Mouse (Mus musculus): ENCODE measurements at regions not wholly inside any gene's neighbourhood (a gene's known extent, or its start where the extent isn't known, plus 50 kb on each side); places are given as distances from the start of the nearest gene placed in this dataset.

- DNase-seq (ENCODE audit: low spot score), result peak; percentile 21
These were observed 54.4 kb upstream of the 9630041A04Rik start for GRCm38 (mm10) chr9:101807249-101807648.

- DNase-seq (ENCODE audit: low spot score), result no peak
These were observed 64.9 kb upstream of the 9630041A04Rik start for GRCm38 (mm10) chr9:101796718-101797117.

- no peak for DNase-seq (ENCODE audit: low spot score)
These were observed 65.6 kb upstream of the 9630041A04Rik start for GRCm38 (mm10) chr9:101796063-101796462.

DNA sequence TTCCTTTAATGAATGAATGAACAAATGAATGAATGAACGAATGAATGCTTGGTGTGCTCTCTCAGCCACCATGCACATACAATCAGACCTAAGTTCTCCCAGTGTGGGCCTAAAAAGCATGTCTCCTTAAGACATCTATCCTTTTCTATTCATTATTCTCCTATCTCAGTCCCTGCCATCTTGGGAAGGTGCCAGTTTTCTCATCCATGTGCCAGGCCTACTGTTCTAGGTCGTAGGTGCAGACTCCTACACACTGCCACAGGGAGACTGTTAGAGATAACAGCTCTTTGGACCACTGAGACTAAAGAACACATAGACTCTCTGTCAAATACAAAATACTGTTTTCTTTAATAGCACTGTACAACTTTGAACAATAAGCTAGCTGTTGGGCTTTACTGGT is 66.2 kb upstream of the 9630041A04Rik start:
- no peak for DNase-seq (ENCODE audit: low spot score)

GRCm38 (mm10) chr9:101790936-101791335 is 70.7 kb upstream of the 9630041A04Rik start:
- DNase-seq (ENCODE audit: low spot score), result no peak

DNA sequence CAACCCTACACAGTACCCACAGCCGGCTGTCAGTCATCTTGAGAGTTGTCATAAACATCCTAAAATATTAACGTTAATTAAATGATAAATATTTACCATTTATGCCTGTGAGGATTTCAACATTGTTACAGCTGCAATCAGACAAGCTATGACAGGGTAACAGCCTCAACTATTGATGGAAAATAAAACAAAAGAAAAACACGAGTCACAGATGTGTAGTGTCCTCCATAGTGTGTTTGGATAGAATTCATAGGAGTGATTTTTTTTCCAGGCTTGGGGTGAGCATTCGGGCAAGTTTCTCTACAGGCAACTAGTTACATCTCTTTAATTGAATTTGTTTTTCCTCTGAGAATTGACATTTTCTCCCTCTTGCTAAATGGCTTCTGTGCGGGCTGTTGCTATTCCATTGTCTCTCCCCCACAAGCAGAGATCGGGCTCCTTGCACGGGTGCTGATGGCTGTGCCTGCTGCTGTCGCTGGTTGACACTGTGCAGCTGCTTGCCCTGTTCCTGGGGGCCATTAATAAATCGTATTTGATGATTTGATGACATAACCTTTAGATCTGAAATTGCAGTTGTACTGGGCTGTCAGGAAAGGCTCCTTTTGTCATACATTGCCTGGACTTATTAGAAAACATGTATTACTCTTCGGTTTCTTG is 120.6 kb upstream of the 9630041A04Rik start:
- no peak for DNase-seq (ENCODE audit: low spot score)

GRCm38 (mm10) chr9:101739322-101739721 is 122.3 kb upstream of the 9630041A04Rik start:
- no peak for DNase-seq (ENCODE audit: low spot score)

DNA sequence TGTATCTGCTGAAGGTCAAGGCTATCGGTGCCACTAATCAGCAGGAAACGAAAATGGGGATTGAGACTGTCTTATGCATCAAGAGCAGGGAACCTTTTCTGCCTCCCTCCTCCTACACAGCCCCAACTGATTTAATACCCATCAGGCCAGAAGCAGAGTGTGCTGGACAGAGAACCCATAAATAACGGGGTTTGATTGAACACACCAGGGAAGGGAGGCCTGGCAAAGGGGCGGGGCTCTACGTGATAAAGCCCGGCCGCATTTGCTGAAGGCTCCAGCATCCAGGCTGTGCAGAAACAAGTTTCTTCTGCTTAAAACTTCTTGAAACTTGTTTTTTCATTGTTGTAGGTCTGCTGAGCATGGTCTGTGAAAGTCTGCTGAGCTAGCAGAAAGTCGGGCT is 127.4 kb upstream of the 9630041A04Rik start:
- DNase-seq (ENCODE audit: low spot score), result no peak

DNA sequence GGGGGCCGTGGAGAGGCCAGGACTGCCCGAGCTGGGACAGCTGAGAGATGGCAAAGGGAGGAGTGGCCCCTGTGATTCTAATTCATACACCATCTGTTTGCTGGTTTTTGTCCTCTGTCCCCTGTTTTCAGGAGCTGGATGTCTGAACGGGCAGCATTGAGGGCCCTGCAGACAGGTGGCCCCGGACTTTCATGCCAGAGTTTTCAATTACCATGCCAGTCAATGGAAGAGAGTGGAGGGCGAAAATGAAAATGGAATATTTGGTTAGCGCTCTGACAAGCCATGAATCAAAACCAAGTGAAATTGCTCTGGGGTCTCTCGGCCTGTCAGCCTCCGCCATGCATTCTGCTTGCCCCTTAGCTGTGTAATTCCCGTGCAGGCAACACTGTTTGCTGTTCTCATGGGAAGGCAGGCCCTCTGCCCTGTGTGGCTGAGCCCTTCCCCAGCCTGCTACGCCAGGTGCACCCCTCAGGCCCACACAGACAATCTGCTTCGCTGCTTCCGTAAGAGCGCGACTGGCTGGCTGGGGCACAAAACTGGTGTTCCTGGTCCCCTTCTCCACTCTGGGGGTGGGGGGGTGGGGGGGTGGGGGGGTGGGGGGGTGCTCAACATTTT is 127.9 kb upstream of the 9630041A04Rik start:
- DNase-seq (ENCODE audit: low spot score), result no peak

GRCm38 (mm10) chr9:101730136-101730535 is 131.5 kb upstream of the 9630041A04Rik start:
- no peak for DNase-seq (ENCODE audit: low spot score)

DNA sequence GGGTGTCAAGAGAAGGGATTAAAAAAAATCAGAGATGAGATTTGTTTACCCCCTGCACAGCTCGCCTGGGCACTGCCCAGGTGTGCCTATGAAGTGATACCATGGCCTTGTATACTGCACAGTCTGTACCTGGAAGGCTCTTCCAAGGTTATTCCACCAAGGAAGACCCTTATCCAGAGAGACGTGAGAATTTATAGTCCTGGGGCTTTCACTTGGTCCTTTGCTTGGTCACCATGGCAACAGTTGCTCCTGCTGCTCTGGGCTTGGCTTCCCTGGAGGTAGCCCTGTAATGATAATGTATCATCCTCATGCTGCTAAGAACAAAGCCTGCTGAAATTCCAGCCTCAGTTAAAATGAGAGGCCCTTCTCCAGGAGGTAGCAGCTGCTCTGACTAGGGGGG is 143.7 kb upstream of the 9630041A04Rik start:
- no peak for DNase-seq (ENCODE audit: low spot score)

DNA sequence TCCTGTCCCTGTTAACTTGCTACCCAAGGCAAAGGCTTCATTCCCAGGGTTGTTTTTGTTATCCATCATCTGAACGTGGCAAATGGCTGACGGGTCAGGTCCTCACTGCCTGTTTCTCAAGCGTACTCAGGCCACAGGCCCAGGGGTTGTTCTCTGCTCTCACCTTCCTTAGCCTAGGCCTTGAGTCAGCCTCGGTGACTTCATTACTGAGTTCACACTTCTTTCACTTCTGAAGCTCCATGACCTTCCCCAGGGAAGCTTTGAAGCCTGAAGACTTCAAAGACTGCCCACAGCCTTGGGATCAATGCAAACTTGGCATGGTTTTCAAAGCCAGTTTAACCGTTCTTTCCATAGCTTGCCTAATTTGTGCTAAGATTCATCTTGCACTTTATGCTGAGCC is 145.3 kb upstream of the 9630041A04Rik start:
- DNase-seq (ENCODE audit: low spot score), result no peak

DNA sequence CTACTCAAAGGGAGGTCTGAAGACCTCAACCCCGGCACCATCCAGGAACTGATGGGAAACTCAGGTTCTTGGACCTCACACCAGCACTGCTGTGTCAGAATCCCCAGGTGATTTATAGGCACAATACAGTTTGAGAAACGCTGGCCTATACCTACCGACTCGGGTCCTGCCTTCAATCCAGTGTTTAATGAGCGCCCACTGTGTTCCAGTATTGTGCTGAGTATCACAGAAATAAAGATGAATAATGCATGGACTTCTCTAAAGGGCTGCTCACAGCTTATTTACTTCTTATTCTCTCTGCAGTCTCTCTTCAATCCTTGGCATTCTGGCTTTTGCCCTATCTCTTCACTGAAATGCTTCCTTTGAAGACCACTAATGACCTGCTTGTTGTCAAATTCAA is 146.8 kb upstream of the 9630041A04Rik start:
- no peak for DNase-seq (ENCODE audit: low spot score)

DNA sequence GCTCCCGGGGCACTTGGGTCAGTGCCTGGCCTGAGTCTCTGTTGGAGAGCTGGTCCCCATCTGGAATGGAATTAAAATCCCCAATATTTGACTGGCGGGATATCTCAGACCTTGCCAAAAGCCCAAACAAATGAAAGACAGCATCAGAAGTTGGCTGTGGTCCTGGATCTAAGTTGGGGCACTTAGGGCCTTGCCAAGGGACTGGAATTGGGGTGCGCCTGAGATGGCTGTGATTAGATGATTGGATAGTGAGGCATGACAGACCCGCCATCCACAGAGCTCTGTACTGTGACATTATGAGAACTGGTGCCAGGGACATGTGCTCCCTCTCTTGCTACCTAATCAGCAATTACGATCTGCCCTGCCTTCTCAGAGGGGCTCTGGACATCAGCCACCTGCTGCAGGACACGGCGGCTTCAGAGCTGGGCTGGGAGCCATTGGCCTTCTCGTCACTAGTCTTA is 151.0 kb upstream of the 9630041A04Rik start:
- no peak for DNase-seq (ENCODE audit: low spot score)

DNA sequence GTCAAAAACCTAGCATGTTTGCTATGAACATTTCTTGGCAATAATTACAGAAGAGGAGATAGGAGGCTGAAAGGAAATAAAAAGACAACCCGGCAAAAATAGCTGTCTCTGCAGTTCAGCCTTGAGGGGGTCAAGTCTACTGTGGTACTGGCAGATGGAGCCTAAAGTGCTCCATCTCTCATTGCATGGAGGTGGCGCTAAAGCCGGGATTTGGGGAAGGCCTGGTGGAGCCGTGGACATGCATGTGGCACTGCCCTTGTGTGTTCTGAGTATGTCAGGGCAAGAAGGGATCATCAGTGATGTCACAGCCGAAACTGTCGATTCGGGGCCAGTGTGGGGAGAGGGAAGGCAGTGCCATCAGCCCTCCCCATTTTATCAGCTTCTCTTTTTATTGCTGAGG is 161.3 kb upstream of the 9630041A04Rik start:
- no peak for DNase-seq (ENCODE audit: low spot score)

GRCm38 (mm10) chr9:101694054-101694453 is 167.6 kb upstream of the 9630041A04Rik start:
- no peak for DNase-seq (ENCODE audit: low spot score)

DNA sequence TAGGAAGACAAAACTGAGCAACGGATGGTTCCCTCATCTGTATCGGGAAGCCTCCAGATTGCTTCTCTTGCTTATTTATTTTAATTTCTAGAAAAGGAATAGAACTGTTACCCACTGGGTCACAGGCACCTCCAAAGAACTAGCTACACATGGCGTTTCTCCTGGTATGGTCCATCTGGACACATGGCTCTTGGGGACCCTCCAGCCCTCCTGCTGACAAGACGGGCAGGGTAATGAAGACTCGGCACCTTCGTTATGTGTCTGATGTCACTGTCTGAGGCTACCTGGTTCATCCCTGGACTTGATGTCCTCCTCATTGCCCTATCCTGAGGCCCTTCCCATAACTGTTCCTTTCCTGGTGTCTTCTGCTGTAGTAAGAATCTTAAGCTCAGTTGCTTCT is 170.3 kb upstream of the 9630041A04Rik start:
- no peak for DNase-seq (ENCODE audit: low spot score)

- no peak for DNase-seq (ENCODE audit: low spot score)
These were observed 170.7 kb upstream of the 9630041A04Rik start for GRCm38 (mm10) chr9:101690916-101691315.

- DNase-seq (ENCODE audit: low spot score), result no peak
These were observed 171.2 kb upstream of the 9630041A04Rik start for GRCm38 (mm10) chr9:101690402-101690861.

- peak; percentile 87 for DNase-seq (ENCODE audit: low spot score)
These were observed 171.9 kb upstream of the 9630041A04Rik start for GRCm38 (mm10) chr9:101689532-101690401.

- DNase-seq (ENCODE audit: low spot score), result no peak
These were observed 174.4 kb upstream of the 9630041A04Rik start for GRCm38 (mm10) chr9:101687226-101687625.

- DNase-seq (ENCODE audit: low spot score), result no peak
These were observed 184.1 kb upstream of the 9630041A04Rik start for GRCm38 (mm10) chr9:101677563-101677962.

DNA sequence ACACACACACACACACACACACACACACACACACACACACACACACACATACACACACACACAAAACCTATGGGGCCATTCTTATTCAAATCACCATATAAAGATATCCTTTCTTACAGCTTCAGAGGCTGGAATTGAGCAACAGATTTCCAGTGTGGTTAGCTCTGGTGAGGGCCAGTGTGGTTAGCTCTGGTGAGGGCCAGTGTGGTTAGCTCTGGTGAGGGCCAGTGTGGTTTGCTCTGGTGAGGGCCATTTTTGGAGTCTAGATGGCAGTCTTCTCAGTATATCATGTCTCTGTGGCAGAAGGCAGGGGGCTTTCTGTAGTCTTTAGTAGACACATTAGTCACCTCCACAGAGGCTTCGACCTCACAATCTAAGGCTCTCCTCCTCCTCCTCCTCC is 191.5 kb upstream of the 9630041A04Rik start:
- no peak for DNase-seq (ENCODE audit: low spot score)
